Mouse (Mus musculus): ENCODE results near the gene Cys1.
A peak's percentile ranks its signal among the peaks of the same experiment; 100 is the strongest.

GRCm38 (mm10) chr12:24696500-24697483, 15.2 kb upstream of the Cys1 start:
- TF ChIP-seq POLR2A (IDR thresholded peaks at IDR 0.05; ENCODE audit: control insufficient read depth, extremely low read depth, insufficient read depth, low read length, poor library complexity) = no peak
- TF ChIP-seq CTCF (IDR thresholded peaks at IDR 0.05; ENCODE audit: borderline replicate concordance, control insufficient read depth, extremely low read depth, insufficient read depth, low read length, poor library complexity) = peak; percentile 81; the same call in 1 of the 2 replicates

All from thymus, adult 2 months (tissue).